Mouse (Mus musculus) neural tube, embryonic 14.5 days (tissue): ENCODE results near the gene Fjx1. TPM values are rescaled to one million over a fixed set of nuclear protein-coding genes. Genes with fewer than 3 reads are reported as not detected.

Experiments
- polyA plus RNA-seq: library from polyadenylated mRNA; unstranded; fragments of >200 nt; fragmentation: Nextera tagmentation; extraction: Ambion mirVana; gene quantifications from 2 replicates; pipeline ENCODE4 v1.2.1, GENCODE M21; 2014

Fjx1 gene
- polyA plus RNA-seq, 1 experiment from 2014 or later: 33.8 TPM

Other genes with a start within 250 kb of the Fjx1 start
- gene Trim44, start 44.7 kb downstream of the Fjx1 start, polyA plus RNA-seq: 79.7 and 86.3 TPM in 2 replicates
- gene Pamr1, start 97.5 kb upstream of the Fjx1 start, polyA plus RNA-seq: 9.3 and 14.2 TPM in 2 replicates
- gene Slc1a2, start 206.2 kb upstream of the Fjx1 start, polyA plus RNA-seq: 32.8 and 40.8 TPM in 2 replicates